Mouse (Mus musculus) limb, embryonic 10.5 days (tissue): ENCODE data around the gene Als2cl. TPM values are rescaled to one million over a fixed set of nuclear protein-coding genes. Genes with fewer than 3 reads are reported as not detected.

ENCODE experiments used
- DNase-seq: peaks from one replicate; pipeline ENCODE4 v3.0.0-alpha.2; 2017; ENCODE audit warnings: low spot score
- H3K27ac ChIP-seq: fragments of 300-500 bp; sonication (generic); 2 replicates; pipeline ENCODE4 v1.5.1; 2016; ENCODE audit warnings: mild to moderate bottlenecking
- H3K27me3 ChIP-seq: fragments of 300-500 bp; sonication (generic); 2 replicates; pipeline ENCODE4 v1.6.1; 2016; ENCODE audit warnings: low read depth, mild to moderate bottlenecking; ENCODE audit not compliant: poor library complexity, severe bottlenecking
- H3K36me3 ChIP-seq: fragments of 300-500 bp; sonication (generic); 2 replicates; pipeline ENCODE4 v1.6.1; 2016; ENCODE audit warnings: mild to moderate bottlenecking, moderate library complexity
- H3K4me1 ChIP-seq: fragments of 300-500 bp; sonication (generic); 2 replicates; pipeline ENCODE4 v1.6.1; 2016
- H3K4me3 ChIP-seq: fragments of 300-500 bp; sonication (generic); 2 replicates; pipeline ENCODE4 v1.5.1; 2016; ENCODE audit warnings: mild to moderate bottlenecking, moderate library complexity
- H3K9me3 ChIP-seq: fragments of 300-500 bp; sonication (generic); replicated peaks from 2 replicates; pipeline ENCODE4 v1.6.1; 2016; ENCODE audit warnings: mild to moderate bottlenecking
- WGBS: fragments of 180-500 bp; shearing (Covaris S2); methylation state at CpG from one replicate; pipeline ENCODE4 v1.1.7; 2016; 5-methylcytosine and 5-hydroxymethylcytosine counted together
- microRNA-seq: library from miRNA; unstranded; fragments of <30 nt; microRNA quantifications from one replicate; pipeline ENCODE4, GENCODE M21; 2017
- polyA plus RNA-seq: library from polyadenylated mRNA; unstranded; fragments of >200 nt; fragmentation: Nextera tagmentation; extraction: Ambion mirVana; gene quantifications from 2 replicates; pipeline ENCODE4 v1.2.1, GENCODE M21; 2016

The Als2cl gene
- polyA plus RNA-seq, 1 experiment from 2014 or later: 1.9 TPM

- Histone ChIP-seq H3K27me3 (peaks cover 62% of the 10 kb centered on the region), H3K4me3 (no peak overlapping the region), H3K4me1 (peaks cover 16% of the 10 kb centered on the region), H3K36me3 (no peaks in the 10 kb centered on the region), H3K27ac (no peak overlapping the region), H3K9me3 (no peaks in the 10 kb centered on the region)
- WGBS: 7% methylated on average over 18 of the region's 18 CpGs
- DNase-seq: no peak
Observed at GRCm38 (mm10) chr9:110945343-110945742, 65.7 kb downstream of the Als2cl start.

- WGBS: 4% methylated on average over 11 of the region's 11 CpGs
Observed at GRCm38 (mm10) chr9:110945926-110946325, 66.3 kb downstream of the Als2cl start, which contains the start of gene Tdgf1. Gene Tdgf1, minus strand, starts transcription at chr9:110946158.

GRCm38 (mm10) chr9:110946548-110947044 lies 66.9 kb downstream of the Als2cl start:
- H3K4me1 ChIP-seq: peaks cover 16% of the 10 kb centered on the region
- H3K27ac ChIP-seq: no peak overlapping the region
- DNase-seq: peak; percentile 51
- 3% methylated on average over 20 of the region's 20 CpGs for WGBS
- no peaks in the 10 kb centered on the region for H3K9me3 ChIP-seq
- peak overlapping the region; percentile 20 for H3K4me3 ChIP-seq
- no peaks in the 10 kb centered on the region for H3K36me3 ChIP-seq
- peaks cover 70% of the 10 kb centered on the region for H3K27me3 ChIP-seq

More at GRCm38 (mm10) chr9:110945926-110946325, 66.3 kb downstream of the Als2cl start, which contains the start of gene Tdgf1:
- H3K27me3 ChIP-seq: peaks cover 64% of the 10 kb centered on the region
- H3K27ac ChIP-seq: no peak within 1 kb of the TSS
- H3K9me3 ChIP-seq: no peaks in the 10 kb centered on the region
- no peak for DNase-seq
- H3K4me3 ChIP-seq: peak within 1 kb of the TSS; percentile 20
- peaks cover 16% of the 10 kb centered on the region for H3K4me1 ChIP-seq
- H3K36me3 ChIP-seq: no peaks in the 10 kb centered on the region

GRCm38 (mm10) chr9:110947261-110947661 lies 67.6 kb downstream of the Als2cl start:
- no peaks in the 10 kb centered on the region for H3K36me3 ChIP-seq
- peaks cover 16% of the 10 kb centered on the region for H3K4me1 ChIP-seq
- WGBS: 3% methylated on average over 6 of the region's 6 CpGs
- H3K4me3 ChIP-seq: peak overlapping the region; percentile 20
- DNase-seq: peak; percentile 45
- no peak overlapping the region for H3K27ac ChIP-seq
- H3K9me3 ChIP-seq: no peaks in the 10 kb centered on the region
- peaks cover 77% of the 10 kb centered on the region for H3K27me3 ChIP-seq

GRCm38 (mm10) chr9:110947900-110948299 lies 68.2 kb downstream of the Als2cl start:
- H3K27ac ChIP-seq: no peak overlapping the region
- WGBS: 19% methylated on average over 6 of the region's 6 CpGs
- DNase-seq: no peak
- H3K4me3 ChIP-seq: no peak overlapping the region
- no peaks in the 10 kb centered on the region for H3K9me3 ChIP-seq
- peaks cover 16% of the 10 kb centered on the region for H3K4me1 ChIP-seq
- no peaks in the 10 kb centered on the region for H3K36me3 ChIP-seq
- peaks cover 83% of the 10 kb centered on the region for H3K27me3 ChIP-seq

GRCm38 (mm10) chr9:110948813-110949310 lies 69.2 kb downstream of the Als2cl start:
- DNase-seq: no peak
- Histone ChIP-seq H3K27me3 (peaks cover 85% of the 10 kb centered on the region), H3K36me3 (no peaks in the 10 kb centered on the region), H3K27ac (no peak overlapping the region), H3K9me3 (no peaks in the 10 kb centered on the region), H3K4me1 (peaks cover 21% of the 10 kb centered on the region), H3K4me3 (no peak overlapping the region)
- WGBS: 46% methylated on average over 8 of the region's 8 CpGs

GRCm38 (mm10) chr9:110950109-110950508 lies 70.4 kb downstream of the Als2cl start:
- WGBS: 96% methylated on average over 3 of the region's 3 CpGs
- Histone ChIP-seq H3K9me3 (no peaks in the 10 kb centered on the region), H3K4me3 (no peak overlapping the region), H3K27me3 (peaks cover 85% of the 10 kb centered on the region), H3K27ac (no peak overlapping the region), H3K36me3 (no peaks in the 10 kb centered on the region), H3K4me1 (peaks cover 27% of the 10 kb centered on the region)
- DNase-seq: no peak

Small RNAs within 50 kb of the gene (microRNA-seq; reads per million reads assigned to microRNA genes)
- gene Gm24269: not detected

Other genes with a start within 250 kb of the Als2cl start
- gene Nbeal2, start 225.7 kb upstream of the Als2cl start, polyA plus RNA-seq: 0.73 and 0.76 TPM in 2 replicates
- gene Ccdc12, start 223.4 kb upstream of the Als2cl start, polyA plus RNA-seq: 164 and 175 TPM in 2 replicates
- gene Myl3, start 138.0 kb upstream of the Als2cl start, polyA plus RNA-seq: 1.7 and 3.5 TPM in 2 replicates
- gene Pth1r, start 132.7 kb upstream of the Als2cl start, polyA plus RNA-seq: 36.3 and 49.2 TPM in 2 replicates
- gene Prss42, start 81.7 kb upstream of the Als2cl start, polyA plus RNA-seq: not detected in 2 replicates
- not detected in 2 replicates for gene Prss44, start 65.9 kb upstream of the Als2cl start, polyA plus RNA-seq
- gene Prss43, start 53.2 kb upstream of the Als2cl start, polyA plus RNA-seq: not detected in 2 replicates
- gene Prss45, start 45.3 kb upstream of the Als2cl start, polyA plus RNA-seq: not detected in 2 replicates
- not detected in 2 replicates for gene Prss46, start 35.4 kb upstream of the Als2cl start, polyA plus RNA-seq
- gene Prss50, start 21.9 kb upstream of the Als2cl start, polyA plus RNA-seq: 0.69 and 0.83 TPM in 2 replicates
- gene Tmie, start 243 bp downstream of the Als2cl start, polyA plus RNA-seq: 0.09 TPM in 1 of 2 replicates, not detected in the other
- gene Fam240a, start 37.0 kb downstream of the Als2cl start, polyA plus RNA-seq: not detected in 2 replicates
- not detected in 2 replicates for gene Tdgf1, start 66.3 kb downstream of the Als2cl start, polyA plus RNA-seq
- gene Lrrc2, start 71.7 kb downstream of the Als2cl start, polyA plus RNA-seq: 0.08 and 0.20 TPM in 2 replicates
- 0.24 TPM in 1 of 2 replicates, not detected in the other for gene Rtp3, start 110.7 kb downstream of the Als2cl start, polyA plus RNA-seq
- gene Ltf, start 139.4 kb downstream of the Als2cl start, polyA plus RNA-seq: not detected in 2 replicates
- 0.41 and 0.54 TPM in 2 replicates for gene Ccrl2, start 177.6 kb downstream of the Als2cl start, polyA plus RNA-seq
- gene Lrrfip2, start 237.7 kb downstream of the Als2cl start, polyA plus RNA-seq: 38.2 and 39.7 TPM in 2 replicates